Mouse (Mus musculus) urinary bladder, postnatal 25 days (tissue): ENCODE data around the gene Cox14.
"Not testable (repeated sequence)": the region's sequence is repeated elsewhere in the genome, so short reads cannot be mapped to it uniquely, and the experiment has no call there.

Experiments
- DNase-seq: peaks from one replicate; pipeline ENCODE4 v3.0.0; 2022; ENCODE audit warnings: low spot score

The Cox14 gene

GRCm38 (mm10) chr15:99725341-99726155 lies at the start of gene Cox14:
Cox14 (plus strand) TSS chr15:99725618.
- peak; percentile 92 for DNase-seq

GRCm38 (mm10) chr15:99677089-99677488 lies 48.3 kb upstream of the Cox14 start:
- no peak for DNase-seq

GRCm38 (mm10) chr15:99678063-99678800 lies 47.2 kb upstream of the Cox14 start:
- no peak for DNase-seq

GRCm38 (mm10) chr15:99679008-99679407 lies 46.4 kb upstream of the Cox14 start:
- no peak for DNase-seq

GRCm38 (mm10) chr15:99682880-99683279 lies 42.5 kb upstream of the Cox14 start:
- DNase-seq: no peak

- DNase-seq: no peak
These were observed 41.3 kb upstream of the Cox14 start for GRCm38 (mm10) chr15:99684156-99684555.

GRCm38 (mm10) chr15:99688712-99689111 lies 36.7 kb upstream of the Cox14 start:
- DNase-seq: no peak

GRCm38 (mm10) chr15:99690924-99691323 lies 34.5 kb upstream of the Cox14 start:
- DNase-seq: no peak

- DNase-seq: no peak
These were observed 33.4 kb upstream of the Cox14 start for GRCm38 (mm10) chr15:99691976-99692375.

GRCm38 (mm10) chr15:99697309-99697708 lies 28.1 kb upstream of the Cox14 start:
- no peak for DNase-seq

- no peak for DNase-seq
These were observed 26.8 kb upstream of the Cox14 start for GRCm38 (mm10) chr15:99698533-99699085.

GRCm38 (mm10) chr15:99699715-99700114 lies 25.7 kb upstream of the Cox14 start:
- no peak for DNase-seq

GRCm38 (mm10) chr15:99700219-99701106 lies 25.0 kb upstream of the Cox14 start:
- DNase-seq: no peak

- DNase-seq: not testable (repeated sequence)
These were observed 23.8 kb upstream of the Cox14 start for GRCm38 (mm10) chr15:99701640-99701998.

- DNase-seq: peak; percentile 95
These were observed 23.2 kb upstream of the Cox14 start, which contains the start of gene Smarcd1 for GRCm38 (mm10) chr15:99701999-99702900. Smarcd1 (plus strand) TSS chr15:99702129.

GRCm38 (mm10) chr15:99703104-99703503 lies 22.3 kb upstream of the Cox14 start:
- no peak for DNase-seq

- DNase-seq: no peak
These were observed 21.8 kb upstream of the Cox14 start for GRCm38 (mm10) chr15:99703676-99704040.

- DNase-seq: no peak
These were observed 21.3 kb upstream of the Cox14 start for GRCm38 (mm10) chr15:99704041-99704681.

- no peak for DNase-seq
These were observed 20.5 kb upstream of the Cox14 start for GRCm38 (mm10) chr15:99704881-99705280.

- DNase-seq: peak; percentile 54
These were observed 19.9 kb upstream of the Cox14 start, which contains the start of gene Gm17349 for GRCm38 (mm10) chr15:99705440-99706048. Gm17349 (minus strand) TSS chr15:99705490.
